Mouse (Mus musculus) megakaryocyte, adult 5-6 weeks (primary cell): ENCODE measurements around the gene Sec22c. TPM values are rescaled to one million over a fixed set of nuclear protein-coding genes. Genes with fewer than 3 reads are reported as not detected.
A peak's percentile ranks its signal among the peaks of the same experiment; 100 is the strongest.

Source experiments
- ATAC-seq: 2 replicates; pipeline ENCODE4 v1.8.0; 2016; ENCODE audit warnings: mild to moderate bottlenecking, inconsistent platforms; ENCODE audit not compliant: poor library complexity, severe bottlenecking
- total RNA-seq, 2 experiments: library from RNA; stranded (forward) in 1 of 2; stranded (reverse) in 1 of 2; fragments of 153-499, 151-499 nt in 1 of 2; fragments of 221-1000, 200-1000 nt in 1 of 2; gene quantifications; 2 replicates each; pipeline versions ENCODE4 v1.2.3 to v1.2.4; 2015 to 2017

The Sec22c gene
- total RNA-seq, 2 experiments from 2014 or later: 4.4 to 8.6 TPM

DNA sequence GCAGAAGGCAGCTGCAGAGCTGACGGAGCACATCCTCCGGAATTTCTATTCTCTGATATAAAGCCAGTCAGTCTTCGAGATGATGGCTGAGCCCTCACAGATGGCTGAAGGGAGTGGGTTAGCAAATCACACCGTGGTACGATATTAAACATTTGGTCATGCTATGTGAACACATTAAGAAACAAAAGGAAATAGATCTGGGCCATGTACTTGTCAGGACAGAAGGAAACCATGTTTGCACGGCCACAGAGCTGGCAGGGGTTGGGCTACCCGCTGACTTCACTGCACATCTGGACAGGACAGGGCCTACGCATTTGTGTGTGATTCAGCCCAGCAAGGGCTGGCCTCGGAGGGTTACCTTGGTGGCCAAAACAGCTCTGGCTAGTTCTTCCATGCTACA lies 8.7 kb downstream of the Sec22c start:
- no peak for ATAC-seq

DNA sequence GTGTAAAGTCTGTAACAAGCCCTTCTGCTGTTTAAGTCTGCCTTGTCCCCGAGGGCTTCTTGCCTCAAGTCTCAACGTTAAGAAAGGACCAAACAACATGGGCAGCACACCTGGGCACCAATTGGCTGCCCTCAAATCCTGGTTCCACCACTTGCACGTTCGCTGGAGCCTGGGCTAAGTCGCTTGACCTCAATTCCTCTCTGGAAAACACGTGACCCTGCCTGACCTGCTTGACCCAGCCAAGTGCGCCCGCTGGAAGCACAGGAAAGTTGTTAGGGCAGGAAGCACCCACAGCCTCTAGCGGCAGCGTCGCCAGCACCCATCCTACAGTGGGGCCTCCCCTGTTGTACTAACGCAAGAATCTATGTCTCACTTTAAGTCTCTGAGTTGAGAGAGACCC lies 10.6 kb downstream of the Sec22c start:
- no peak for ATAC-seq

DNA sequence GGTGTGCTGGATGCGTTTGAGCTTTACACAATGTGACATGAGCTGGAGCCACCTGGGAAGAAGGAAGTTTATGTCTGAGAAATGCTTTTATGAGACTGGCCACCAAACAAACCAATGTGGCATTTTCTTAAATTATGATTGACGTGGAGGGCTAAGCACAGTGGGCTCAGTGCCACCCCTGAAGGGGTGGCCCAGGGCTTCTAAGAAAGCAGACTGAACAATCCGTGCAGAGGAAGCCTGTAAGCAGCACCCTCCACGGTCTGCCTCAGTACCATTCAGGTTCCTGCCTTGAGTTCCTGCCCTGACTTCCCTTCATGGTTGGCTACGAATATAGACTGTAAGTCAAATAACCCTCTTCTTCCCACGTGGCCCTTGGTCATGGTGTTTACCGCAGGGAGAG lies 14.6 kb downstream of the Sec22c start:
- ATAC-seq: no peak

DNA sequence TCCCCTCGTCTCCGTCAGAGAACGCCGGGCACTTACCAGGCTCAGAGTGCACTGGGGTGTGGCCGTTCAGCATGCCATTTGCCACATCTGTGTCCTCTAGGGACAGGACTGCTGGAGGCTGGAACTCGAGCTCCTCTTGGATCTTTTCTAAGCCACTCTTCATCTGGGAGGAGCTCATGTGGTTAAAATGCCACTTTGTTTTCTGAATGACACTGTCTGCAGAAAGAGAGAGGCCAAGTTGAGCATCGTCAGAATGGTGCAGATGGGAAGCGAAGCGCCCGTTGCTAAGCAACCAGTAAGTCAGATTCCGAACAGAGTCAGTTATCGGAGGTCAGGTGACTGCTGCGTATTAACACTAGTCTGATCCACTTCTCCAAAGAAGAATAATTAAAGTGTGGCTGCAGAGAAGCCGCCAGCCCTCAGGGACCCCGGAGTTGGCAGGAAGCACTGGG lies 15.1 kb downstream of the Sec22c start:
- ATAC-seq: no peak

DNA sequence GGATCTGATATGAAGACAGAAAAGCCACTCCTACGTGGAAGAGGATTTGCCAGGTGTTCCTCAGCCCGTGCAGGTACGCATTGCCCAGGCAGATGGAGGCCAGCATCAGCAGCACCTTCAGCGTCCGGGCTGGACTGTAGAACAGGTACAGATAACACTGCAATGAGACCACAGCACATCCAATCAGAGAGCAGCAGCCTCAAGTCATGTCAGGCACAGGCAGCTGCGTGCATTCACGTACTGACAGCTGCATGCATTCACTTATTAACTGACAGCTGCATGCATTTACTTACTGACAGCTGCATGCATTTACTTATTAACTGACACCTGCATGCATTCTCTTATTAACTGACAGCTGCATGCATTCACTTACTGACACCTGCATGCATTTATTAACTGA lies 20.6 kb downstream of the Sec22c start:
- ATAC-seq: no peak

DNA sequence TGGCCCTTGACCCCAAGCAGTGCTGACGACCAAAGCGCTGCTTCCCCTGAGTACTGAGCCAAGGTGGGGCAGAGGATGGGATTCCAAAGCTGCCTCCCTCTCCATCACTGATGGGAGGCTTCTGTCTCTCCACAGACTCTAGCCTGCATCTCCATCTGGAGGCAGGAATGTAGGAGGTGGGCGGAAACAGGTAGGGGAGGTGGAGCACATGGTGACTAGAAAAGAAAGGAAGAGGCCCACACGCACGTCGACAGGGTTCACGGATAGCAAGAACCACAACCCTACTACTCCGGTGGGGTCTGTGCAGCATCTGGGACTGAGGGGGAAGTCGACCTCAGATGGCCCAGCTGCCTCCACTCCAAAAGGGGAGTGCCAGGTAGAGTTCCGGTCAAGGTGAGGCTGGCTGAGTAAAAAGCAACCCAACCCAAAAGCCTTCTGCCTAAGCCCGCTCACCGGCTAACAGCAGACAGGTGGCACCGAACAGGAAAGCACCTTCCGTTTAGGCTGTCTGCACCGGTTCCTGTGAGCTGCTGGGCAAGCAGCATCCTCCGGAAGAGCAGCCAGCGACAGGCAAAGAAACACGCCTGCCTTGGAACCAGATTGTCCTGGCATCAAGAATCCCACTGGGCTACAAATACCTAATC lies 23.1 kb downstream of the Sec22c start:
- ATAC-seq: no peak

DNA sequence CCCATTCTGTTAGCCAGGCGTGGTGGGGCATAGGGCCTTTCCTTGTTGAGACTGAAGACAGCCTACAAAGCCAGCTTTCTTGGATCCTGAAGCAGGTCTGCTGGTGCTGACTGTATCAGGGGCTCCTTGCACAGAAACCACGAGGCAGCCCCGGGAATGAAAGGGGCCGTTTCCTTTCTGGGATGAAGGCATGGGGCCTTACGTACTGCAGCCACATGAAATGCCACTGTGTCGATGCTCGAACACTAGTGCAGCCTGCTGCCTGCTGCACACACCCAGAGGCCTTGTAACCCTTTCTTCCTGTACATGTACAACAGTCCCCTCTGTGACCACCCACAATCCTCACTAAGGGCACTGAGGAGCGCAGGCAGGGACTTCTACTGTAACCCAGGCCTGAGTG lies 24.1 kb downstream of the Sec22c start:
- no peak for ATAC-seq

DNA sequence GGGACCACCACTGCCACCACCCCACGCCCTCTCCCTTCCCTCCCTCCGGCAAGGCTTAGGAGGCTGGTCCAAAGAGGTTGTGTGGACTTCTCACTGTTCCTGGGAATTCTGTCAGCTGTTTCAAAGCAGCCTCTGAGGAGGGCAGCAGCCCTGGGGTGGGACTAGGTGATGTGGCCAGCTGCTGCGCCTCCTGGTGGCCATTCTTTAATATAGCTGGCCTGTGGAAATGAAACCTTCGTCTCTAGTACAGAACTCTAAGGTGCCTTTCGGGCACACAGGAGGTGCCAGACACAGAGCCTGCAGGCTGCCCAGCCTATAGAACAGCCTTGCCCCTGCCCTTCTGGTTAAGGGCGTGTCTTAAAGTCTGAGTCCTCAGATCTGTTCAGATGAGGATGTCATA lies 25.7 kb downstream of the Sec22c start:
- peak; percentile 36 for ATAC-seq

DNA sequence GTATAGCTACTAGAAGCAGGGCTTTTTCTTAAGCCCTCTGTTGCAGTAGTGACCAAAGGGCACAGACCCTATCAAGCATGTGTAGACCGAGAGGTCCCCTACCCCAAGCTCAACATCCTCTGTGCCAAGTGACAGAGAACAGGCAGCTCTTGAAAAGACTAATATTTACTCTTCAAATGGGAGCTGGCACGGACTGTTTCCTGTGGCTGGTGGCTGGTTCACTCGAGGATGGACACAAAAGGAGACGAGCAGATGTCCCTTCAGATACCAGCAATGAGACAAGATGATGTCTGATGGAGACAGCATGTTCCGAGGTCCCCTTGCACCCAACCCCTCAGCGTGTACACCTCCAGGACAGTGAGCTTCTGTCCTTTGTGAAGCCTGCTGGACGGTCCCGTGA lies 27.8 kb downstream of the Sec22c start:
- ATAC-seq: no peak

DNA sequence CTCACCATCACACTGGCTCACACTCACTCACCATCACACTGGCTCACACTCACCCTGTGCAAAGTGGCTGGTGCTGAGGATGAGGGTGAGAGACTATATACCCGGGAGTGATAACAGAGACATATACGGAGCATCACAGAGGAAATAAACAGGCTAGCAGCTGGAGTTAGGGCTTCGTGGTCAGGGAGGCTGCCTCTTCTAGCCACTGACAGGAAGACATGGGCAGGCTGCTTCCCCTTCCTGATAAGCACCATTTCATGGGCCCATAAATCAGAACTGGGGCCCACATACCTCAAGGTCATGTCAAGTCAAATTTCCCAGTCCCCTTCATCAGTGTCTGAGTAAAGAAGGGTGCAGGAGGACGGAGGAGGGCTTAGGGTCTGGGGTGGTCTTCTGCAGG lies 28.2 kb downstream of the Sec22c start:
- peak; percentile 44 for ATAC-seq

DNA sequence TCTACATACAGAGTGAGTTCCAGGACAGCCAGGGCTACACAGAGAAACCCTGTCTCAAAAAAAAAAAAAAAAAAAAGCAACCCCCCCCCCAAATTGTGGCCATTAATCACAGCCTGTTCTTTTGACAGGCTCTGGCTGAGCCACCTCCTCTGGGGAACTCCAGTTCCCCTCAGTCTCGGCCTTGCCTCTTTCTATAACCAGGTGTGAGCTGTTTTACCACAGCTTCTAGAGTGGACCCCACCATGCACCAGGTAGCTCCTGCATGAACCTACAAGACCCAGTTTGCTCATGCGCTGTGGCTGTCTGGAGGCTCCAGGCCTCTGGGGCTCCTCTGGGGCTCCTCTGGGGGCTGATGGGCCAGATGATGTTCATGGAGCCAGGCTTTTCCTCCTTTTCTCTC lies 29.7 kb downstream of the Sec22c start:
- ATAC-seq: no peak

DNA sequence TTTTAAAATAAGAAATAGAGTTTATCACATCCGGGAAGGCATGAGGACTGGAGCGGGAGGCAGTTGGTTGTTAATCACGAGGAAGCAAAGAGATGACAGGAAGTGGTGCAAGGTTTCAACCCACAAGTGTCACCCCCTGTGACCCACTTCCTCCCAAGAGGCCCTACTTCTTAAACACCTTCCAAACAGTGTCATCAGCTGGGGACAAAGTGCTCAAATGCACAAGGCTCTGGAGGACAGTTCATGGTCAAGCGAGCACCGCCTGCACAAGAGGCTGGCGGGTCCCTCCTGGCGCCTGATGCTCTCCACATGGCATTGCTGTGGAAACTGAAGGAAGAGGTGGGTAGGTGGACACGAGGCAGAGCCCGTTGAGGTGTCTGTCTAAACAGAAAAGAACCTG lies 30.3 kb downstream of the Sec22c start:
- peak; percentile 78 for ATAC-seq

DNA sequence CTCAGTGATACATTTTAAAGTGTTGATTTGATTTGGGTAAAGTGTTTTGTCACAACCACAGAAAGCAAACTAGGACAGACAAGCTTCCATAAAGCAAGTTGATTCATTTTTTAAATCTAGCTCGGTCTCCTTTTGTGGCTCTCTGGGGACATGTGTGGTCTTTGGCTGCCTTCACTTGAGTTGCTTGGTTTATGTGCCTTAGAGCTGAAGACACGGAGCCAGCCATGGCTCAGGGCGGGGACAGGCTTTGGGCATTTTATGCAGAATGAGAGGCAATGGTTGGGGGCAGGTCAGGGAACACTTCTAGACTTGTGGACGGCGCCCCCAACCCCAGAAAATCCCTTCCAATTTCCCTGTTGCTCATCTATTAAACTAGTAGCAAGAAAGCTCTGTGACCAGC lies 31.6 kb downstream of the Sec22c start:
- ATAC-seq: no peak

DNA sequence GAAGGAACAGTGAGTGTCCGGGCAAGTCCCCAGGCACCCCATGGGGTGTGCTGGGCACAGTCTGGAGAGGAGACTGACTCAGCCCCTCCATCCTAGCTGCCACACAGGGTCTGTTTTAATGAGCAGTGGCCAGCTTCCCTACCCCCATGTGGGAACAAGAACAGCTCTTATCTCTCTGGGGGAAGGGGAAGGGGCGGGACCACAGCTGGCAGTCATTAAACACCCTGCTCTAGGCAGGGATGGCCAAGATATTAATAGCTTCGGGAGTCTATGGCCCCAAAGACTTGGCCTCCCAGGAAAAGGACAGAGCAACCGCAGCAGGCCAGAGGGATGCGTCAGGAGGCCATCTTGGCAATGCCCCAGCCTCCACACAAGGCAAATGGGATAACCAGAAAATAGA lies 33.0 kb downstream of the Sec22c start:
- no peak for ATAC-seq

DNA sequence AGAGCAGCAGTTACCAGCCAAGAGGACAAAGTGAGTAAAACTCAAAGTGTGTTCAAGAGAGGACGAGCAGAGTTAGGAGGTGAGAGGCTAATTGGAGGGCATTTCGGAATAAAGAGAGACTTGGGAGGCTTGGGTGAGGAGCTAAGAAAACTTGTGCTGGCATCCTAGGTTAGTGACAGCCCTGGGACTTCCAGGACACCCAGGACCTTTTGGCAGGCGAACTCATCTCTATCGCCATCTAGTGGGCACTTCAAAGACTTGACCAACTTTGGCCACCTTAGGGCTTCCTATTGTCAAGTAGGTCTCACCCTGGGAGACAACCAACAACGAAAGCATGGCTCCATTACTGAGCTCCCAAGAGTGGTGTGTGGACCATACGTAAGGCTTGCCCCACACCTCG lies 34.0 kb downstream of the Sec22c start:
- peak; percentile 38 for ATAC-seq

DNA sequence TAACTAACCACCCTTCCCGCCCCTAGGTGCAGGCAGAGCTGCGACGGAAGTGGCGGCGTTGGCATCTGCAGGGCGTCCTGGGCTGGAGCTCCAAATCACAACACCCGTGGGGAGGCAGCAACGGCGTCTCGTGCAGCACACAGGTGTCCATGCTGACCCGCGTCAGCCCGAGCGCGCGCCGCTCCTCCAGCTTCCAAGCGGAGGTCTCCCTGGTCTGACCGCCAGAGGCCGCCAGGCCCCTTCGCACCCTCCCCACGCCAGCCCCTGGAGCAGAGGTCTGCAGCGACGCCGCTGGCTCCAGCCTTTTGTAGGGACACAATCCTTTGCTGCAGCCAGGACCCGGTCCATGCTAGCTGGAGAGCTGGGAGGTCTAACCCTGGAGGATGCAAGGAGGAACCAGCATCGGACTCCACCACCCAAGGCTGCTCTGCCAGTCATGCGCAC lies 35.9 kb downstream of the Sec22c start:
- ATAC-seq: peak; percentile 73

DNA sequence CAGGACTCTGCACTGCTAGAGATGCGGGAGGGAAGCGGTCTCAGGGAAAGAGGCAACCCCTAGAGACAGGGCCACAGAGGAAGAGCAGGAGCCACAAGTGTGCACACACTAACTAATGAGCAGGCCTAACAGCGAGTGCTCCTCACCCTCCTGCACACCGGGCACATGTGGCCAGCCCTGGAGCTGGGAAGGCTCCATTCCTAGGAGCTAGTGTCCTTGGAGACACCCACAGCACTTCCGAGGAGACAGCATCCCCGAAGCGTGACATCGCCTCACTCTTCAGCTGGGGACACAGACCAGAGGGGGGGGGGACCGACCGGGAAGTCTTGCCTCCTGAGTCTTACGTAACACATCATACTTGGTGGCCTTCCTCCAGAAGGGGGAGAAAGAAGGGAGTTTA lies 37.5 kb downstream of the Sec22c start:
- ATAC-seq: 0 out of 2 replicates have a peak, but pooled peaks have one; percentile 8

DNA sequence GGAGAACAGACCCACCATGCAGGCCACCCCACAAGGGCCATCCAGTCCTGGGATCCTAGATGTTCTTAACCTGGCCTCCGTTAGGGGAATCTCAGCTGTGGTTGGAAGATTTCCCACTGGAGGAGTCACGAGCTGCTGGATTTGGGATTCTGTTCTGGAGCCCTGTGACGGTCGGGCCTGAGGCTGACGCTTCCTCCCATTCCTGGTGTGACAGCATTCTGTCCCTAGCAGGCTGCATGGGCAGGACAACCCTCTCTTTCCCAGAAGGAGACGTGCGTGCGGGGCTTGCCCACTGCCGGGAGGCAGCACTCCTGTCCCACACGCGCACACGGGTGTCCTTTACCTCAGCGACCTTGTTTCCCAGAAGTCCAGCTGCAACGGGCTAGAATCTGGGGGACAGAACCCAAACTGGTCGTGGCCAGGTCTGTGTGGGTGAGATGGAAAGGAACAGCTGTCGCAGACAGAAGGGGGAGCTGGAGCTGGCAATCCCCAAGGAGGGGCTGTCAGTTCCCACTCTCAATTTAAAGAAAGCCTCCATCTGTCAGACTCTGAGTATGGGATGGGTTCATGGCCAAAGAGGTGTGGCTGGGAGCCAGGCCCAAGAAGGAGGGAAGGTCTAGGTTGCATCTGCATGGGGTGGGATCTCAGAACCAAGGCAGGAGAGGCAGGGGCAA lies 38.2 kb downstream of the Sec22c start:
- ATAC-seq: no peak

DNA sequence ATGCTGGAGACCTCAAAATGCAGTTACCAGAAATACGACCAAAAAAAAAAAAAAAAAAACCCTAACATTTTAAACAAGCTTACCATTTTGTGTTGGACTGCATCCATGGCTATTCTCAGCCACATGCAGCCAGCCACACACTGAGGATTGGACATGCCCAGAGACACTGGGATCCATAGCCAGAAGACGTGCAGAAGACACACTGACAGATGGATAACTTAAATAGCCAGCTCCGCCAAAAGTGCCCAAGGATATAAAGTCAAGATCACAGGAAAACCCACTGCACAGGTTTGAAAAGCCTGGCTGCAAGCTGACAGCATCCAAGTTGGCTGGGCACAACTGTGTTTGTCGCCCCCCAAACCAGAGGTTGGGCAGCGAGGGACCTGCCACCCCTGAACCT lies 41.2 kb downstream of the Sec22c start:
- no peak for ATAC-seq

DNA sequence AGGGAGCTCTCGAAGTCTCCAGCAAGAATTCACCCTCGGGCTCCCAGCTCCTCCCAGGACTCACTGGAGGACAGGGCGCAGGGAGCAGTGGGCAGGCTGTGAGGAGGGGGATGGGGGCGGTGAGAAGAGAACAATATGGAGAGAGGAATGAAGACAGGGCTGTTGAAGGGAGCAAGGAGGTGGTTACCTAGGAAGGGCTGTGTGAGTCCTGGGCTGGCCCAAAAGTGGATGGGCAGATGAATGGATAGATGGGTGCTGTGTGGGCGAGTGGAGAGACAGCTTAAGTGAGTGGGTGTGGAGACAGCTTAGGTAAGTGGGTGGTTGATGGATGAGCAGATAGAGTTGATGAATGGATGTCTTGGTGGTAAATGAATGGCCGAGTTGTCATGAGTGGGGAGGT lies 41.8 kb downstream of the Sec22c start:
- ATAC-seq: no peak

DNA sequence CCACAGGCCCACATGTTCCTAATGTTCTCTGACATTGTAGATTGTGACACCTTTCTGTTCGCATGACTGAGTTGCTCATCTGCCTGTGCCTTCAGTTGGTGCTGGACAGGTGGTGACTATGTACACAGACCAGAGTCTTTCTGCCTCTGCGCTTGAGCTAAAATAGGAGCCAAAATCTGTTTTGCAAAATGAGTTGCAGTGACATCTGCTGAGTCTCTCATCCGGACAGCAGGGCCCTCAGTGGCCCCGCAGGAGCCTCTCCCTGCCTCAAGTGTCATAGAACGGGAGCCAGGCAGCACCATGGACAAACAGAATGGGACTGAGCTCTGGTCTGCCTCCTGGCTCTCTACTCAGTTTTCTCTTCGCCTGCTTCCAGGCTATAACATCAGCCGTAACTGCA lies 45.5 kb downstream of the Sec22c start:
- no peak for ATAC-seq

DNA sequence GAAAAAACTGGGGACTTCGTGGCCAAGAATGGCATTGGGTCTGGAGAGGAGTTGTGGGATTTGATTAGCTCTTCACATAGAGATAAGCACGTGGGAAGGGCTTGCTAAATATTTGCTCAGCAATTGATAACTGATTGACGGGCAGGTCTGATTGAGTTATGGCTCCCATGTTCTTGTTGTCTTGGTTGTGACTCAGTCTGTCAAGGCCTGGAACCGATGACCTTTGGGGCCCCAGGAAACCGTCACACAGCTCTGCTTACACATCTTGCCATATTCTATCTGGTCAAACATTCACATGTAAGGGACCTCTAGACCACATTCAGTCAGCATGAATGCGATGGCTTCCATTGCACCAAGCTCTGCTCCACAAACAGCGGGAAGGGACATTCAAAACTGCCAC lies 47.0 kb downstream of the Sec22c start:
- ATAC-seq: no peak

DNA sequence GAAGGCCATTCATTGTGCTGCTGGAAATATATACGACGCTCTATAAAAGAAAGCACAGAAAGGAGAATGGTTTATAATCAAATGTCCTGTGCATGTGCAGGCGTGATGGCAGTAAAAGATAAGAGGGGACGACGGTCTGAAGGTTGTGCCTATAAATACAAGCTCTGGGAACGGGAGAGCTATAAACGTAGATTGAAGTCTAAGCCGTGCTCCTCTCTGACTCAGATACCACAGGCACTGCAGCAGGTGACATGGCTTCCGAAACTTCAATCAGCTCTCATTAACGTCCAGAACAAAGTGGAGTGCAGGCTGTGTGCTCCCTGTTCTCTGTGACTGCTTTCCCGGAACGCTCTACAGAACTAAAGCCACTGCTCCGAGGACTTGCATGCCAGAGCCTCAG lies 48.1 kb downstream of the Sec22c start:
- ATAC-seq: no peak
